Mouse (Mus musculus) bone marrow macrophage, adult 2 months (primary cell): ENCODE results near the gene Gata1.

Source experiments
- CTCF ChIP-seq: IDR thresholded peaks from 2 replicates; pipeline ENCODE4 v1.5.1; 2012; ENCODE audit warnings: low read depth, mild to moderate bottlenecking, low read length, moderate library complexity
- POLR2A ChIP-seq: IDR thresholded peaks from 2 replicates; pipeline ENCODE4 v1.6.1; 2012; ENCODE audit warnings: mild to moderate bottlenecking, low read depth, low read length, borderline replicate concordance

DNA sequence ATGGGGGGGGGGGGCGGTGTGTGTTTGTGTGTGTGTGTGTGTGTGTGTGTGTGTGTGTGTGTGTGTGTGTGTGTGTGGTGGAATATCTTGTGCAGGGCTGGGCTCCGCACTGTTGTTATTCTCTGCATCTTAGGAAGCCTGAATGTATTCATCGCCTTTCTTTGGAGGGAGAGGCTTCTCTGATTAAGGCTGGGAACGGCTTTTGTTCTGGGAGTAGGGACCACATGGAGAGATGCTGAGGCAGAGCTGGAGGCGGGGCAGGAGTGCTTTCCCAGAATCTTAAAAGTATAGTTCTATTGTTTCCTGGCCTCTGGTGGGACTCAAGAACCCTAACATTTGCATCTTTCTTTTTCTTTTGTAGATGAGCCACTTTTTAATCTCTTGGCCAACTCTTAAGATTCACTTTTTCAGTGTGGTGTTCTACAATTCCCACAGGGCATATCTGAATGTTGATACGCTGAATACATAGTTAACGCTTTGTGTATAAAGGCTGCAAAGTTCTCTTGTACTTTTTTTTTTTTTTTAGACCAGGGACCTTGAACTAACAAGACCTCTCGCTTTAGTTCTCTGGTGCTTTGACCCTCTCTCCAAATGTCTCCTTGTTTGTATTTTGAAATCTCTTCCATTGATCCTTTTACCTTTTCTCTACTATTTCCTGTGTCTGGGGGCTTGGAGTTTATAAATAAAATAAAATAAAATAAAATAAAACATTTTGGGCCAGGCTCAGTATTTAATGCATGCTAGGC, 35.9 kb upstream of the Gata1 start:
- TF ChIP-seq CTCF = no peak
- TF ChIP-seq POLR2A = no peak
